Mouse (Mus musculus) MN1 (cell line): ENCODE data around the gene Bend6.

Experiments used
- DNase-seq: peaks from one replicate; pipeline ENCODE4 v3.0.0-alpha.2; 2016; ENCODE audit warnings: low spot score

Bend6 gene

GRCm38 (mm10) chr1:33803323-33803722 lies 104.3 kb downstream of the Bend6 start:
- no peak for DNase-seq
